In genomic region chr13:112764556-112764955, GRCm38 (mm10) we compare ENCODE assay signal across 13 mouse cellular contexts. TPM values are rescaled to one million over a fixed set of nuclear protein-coding genes. Genes with fewer than 3 reads are reported as not detected.
DNase-seq lines count a peak whose midpoint lies in the region; ATAC-seq and TF ChIP-seq lines count a peak whose summit lies in the region.
"Had no signal": no experiment of that assay in that cellular context is flagged by ENCODE, and none has a peak within 500 bp of the region (broad histone marks: within the 10 kb centered on the region; RNA-seq: fewer than 3 reads in every experiment).

No protein-coding gene starts in this region.

- H3K9me3 ChIP-seq in liver, postnatal 0 days (ENCODE audit: low read length): no peaks in the 10 kb centered on the region
- peaks cover 6% of the 10 kb centered on the region for H3K9me3 ChIP-seq in liver, embryonic 12.5 days (replicated peaks)
- H3K9me3 ChIP-seq in kidney, embryonic 16.5 days (ENCODE audit: low read length): peaks cover 15% of the 10 kb centered on the region
- no peaks in the 10 kb centered on the region for H3K9me3 ChIP-seq in neural tube, embryonic 15.5 days (replicated peaks)
- H3K9me3 ChIP-seq: G1E; liver, embryonic 15.5 days; midbrain, embryonic 15.5 days; stomach, embryonic 15.5 days had no signal

- H3K36me3 ChIP-seq in liver, postnatal 0 days (replicated peaks; ENCODE audit: insufficient read depth, low read length): no peaks in the 10 kb centered on the region
- no peaks in the 10 kb centered on the region for H3K36me3 ChIP-seq in liver, embryonic 12.5 days
- no peaks in the 10 kb centered on the region; the same call in 1 of the 2 replicates for H3K36me3 ChIP-seq in kidney, embryonic 16.5 days (ENCODE audit: insufficient read depth, low read length)
- no peaks in the 10 kb centered on the region for H3K36me3 ChIP-seq in neural tube, embryonic 15.5 days
- H3K36me3 ChIP-seq: G1E; liver, embryonic 15.5 days; midbrain, embryonic 15.5 days; stomach, embryonic 15.5 days had no signal

- no peak overlapping the region for H3K4me2 ChIP-seq in liver, postnatal 0 days (ENCODE audit: low read depth, low read length)
- H3K4me2 ChIP-seq in liver, embryonic 12.5 days: no peak overlapping the region
- no peak overlapping the region for H3K4me2 ChIP-seq in kidney, embryonic 16.5 days (replicated peaks; ENCODE audit: low read depth, low read length)
- H3K4me2 ChIP-seq in neural tube, embryonic 15.5 days: no peak overlapping the region
- H3K4me2 ChIP-seq: liver, embryonic 15.5 days; midbrain, embryonic 15.5 days; stomach, embryonic 15.5 days had no signal

- H3K9ac ChIP-seq in liver, postnatal 0 days (replicated peaks): no peak overlapping the region
- no peak overlapping the region for H3K9ac ChIP-seq in liver, embryonic 12.5 days
- no peak overlapping the region for H3K9ac ChIP-seq in kidney, embryonic 16.5 days (replicated peaks; ENCODE audit: low read length)
- no peak overlapping the region for H3K9ac ChIP-seq in neural tube, embryonic 15.5 days (replicated peaks)
- H3K9ac ChIP-seq: liver, embryonic 15.5 days; midbrain, embryonic 15.5 days; stomach, embryonic 15.5 days had no signal

- peaks cover 14% of the 10 kb centered on the region for H3K4me1 ChIP-seq in liver, postnatal 0 days (ENCODE audit: insufficient read depth)
- peaks cover 32% of the 10 kb centered on the region for H3K4me1 ChIP-seq in liver, embryonic 12.5 days
- H3K4me1 ChIP-seq in kidney, embryonic 16.5 days (ENCODE audit: insufficient read depth, low read length): peaks cover 21% of the 10 kb centered on the region
- H3K4me1 ChIP-seq in neural tube, embryonic 15.5 days: no peaks in the 10 kb centered on the region
- H3K4me1 ChIP-seq: midbrain, embryonic 15.5 days had no signal

- DNase-seq in gastrocnemius, adult 18-20 months (ENCODE audit: low spot score): peak; percentile 56
- no peak for DNase-seq in gastrocnemius, postnatal 36 days
- DNase-seq in liver, postnatal 0 days: no peak
- DNase-seq in cerebellum, postnatal 14 days: no peak
- DNase-seq in cerebellum, postnatal 4 days (ENCODE audit: low spot score in 2 of 2): no peak

- H3K27ac ChIP-seq in liver, postnatal 0 days (ENCODE audit: low read depth): peak overlapping the region; percentile 39; the same call in 1 of the 2 replicates
- no peak overlapping the region for H3K27ac ChIP-seq in liver, embryonic 12.5 days
- peak overlapping the region; percentile 67 for H3K27ac ChIP-seq in kidney, embryonic 16.5 days (ENCODE audit: low read length)
- no peak overlapping the region for H3K27ac ChIP-seq in neural tube, embryonic 15.5 days (replicated peaks)
- H3K27ac ChIP-seq: liver, embryonic 15.5 days; midbrain, embryonic 15.5 days; stomach, embryonic 15.5 days had no signal

- no peak overlapping the region for H3K4me3 ChIP-seq in liver, postnatal 0 days (ENCODE audit: low read depth, low read length)
- no peak overlapping the region for H3K4me3 ChIP-seq in liver, embryonic 12.5 days
- H3K4me3 ChIP-seq in kidney, embryonic 16.5 days (ENCODE audit: low read length): no peak overlapping the region
- H3K4me3 ChIP-seq in neural tube, embryonic 15.5 days (replicated peaks): no peak overlapping the region
- H3K4me3 ChIP-seq: embryonic facial prominence, embryonic 10.5 days; liver, embryonic 15.5 days; midbrain, embryonic 15.5 days; stomach, embryonic 15.5 days had no signal

- ATAC-seq in liver, postnatal 0 days: no peak
- ATAC-seq in liver, embryonic 12.5 days: no peak
- ATAC-seq in kidney, embryonic 16.5 days (ENCODE audit: low FRiP score, low TSS enrichment): peak; percentile 59; the same call in 1 of the 2 replicates
- ATAC-seq in neural tube, embryonic 15.5 days (ENCODE audit: low FRiP score): no peak
- ATAC-seq: midbrain, embryonic 15.5 days had no signal

- 79% methylated on average over 5 of the region's 5 CpGs for WGBS in liver, postnatal 0 days (ENCODE audit: insufficient replicate concordance)
- WGBS in liver, embryonic 12.5 days (ENCODE audit: insufficient replicate concordance): 71% methylated on average over 5 of the region's 5 CpGs
- 60% methylated on average over 5 of the region's 5 CpGs for WGBS in kidney, embryonic 16.5 days
- 59% methylated on average over 5 of the region's 5 CpGs for WGBS in neural tube, embryonic 15.5 days

- no peak for TF ChIP-seq CTCF in liver, postnatal 0 days (IDR thresholded peaks at IDR 0.05; ENCODE audit: low read depth)

- no peaks in the 10 kb centered on the region for H3K27me3 ChIP-seq in liver, postnatal 0 days (ENCODE audit: insufficient read depth, low read length)
- H3K27me3 ChIP-seq in liver, embryonic 12.5 days (replicated peaks): 0 out of 2 replicates have a peak, but pooled peaks cover 12% of the 10 kb centered on the region
- no peaks in the 10 kb centered on the region for H3K27me3 ChIP-seq in kidney, embryonic 16.5 days (ENCODE audit: insufficient read depth, low read length)
- no peaks in the 10 kb centered on the region for H3K27me3 ChIP-seq in neural tube, embryonic 15.5 days (replicated peaks)
- H3K27me3 ChIP-seq: midbrain, embryonic 15.5 days; stomach, embryonic 15.5 days had no signal

- intact Hi-C loops in gastrocnemius, postnatal 36 days (cut with DNase I): no loop called here

- TF ChIP-seq EP300 in liver, postnatal 0 days (IDR thresholded peaks at IDR 0.05; ENCODE audit: low read depth): no peak

RNA-seq across cellular contexts. Expression of gene Plpp1, which starts 36.0 kb away (rescaled TPM):
- 10 to 100 TPM; 34.2 to 53.9 TPM for total RNA-seq in gastrocnemius, adult 18-20 months (2021)
- 10 to 100 TPM; 34.2 to 42.7 TPM for total RNA-seq in gastrocnemius, postnatal 36 days (2021)
- polyA plus RNA-seq in liver, postnatal 0 days (2015; fragmentation: Nextera tagmentation; extraction: Ambion mirVana): 44.6 and 55.4 TPM in 2 replicates
- 28.6 and 30.8 TPM in 2 replicates for polyA plus RNA-seq in liver, embryonic 12.5 days (2016; fragmentation: Nextera tagmentation; extraction: Ambion mirVana)
- polyA plus RNA-seq in kidney, embryonic 16.5 days (2015; fragmentation: Nextera tagmentation; extraction: Ambion mirVana): 103 and 120 TPM in 2 replicates
- polyA plus RNA-seq in neural tube, embryonic 15.5 days (2015; fragmentation: Nextera tagmentation; extraction: Ambion mirVana): 73.3 and 77.0 TPM in 2 replicates

Comparison
In these comparisons a context has a peak if more than half of its experiments do, and no peak if none do; other contexts are left out.
1. H3K27ac ChIP-seq: peak in liver, postnatal 0 days (single experiment) and kidney, embryonic 16.5 days (single experiment); none in liver, embryonic 12.5 days (single experiment) and neural tube, embryonic 15.5 days (single experiment).